Mouse (Mus musculus) adrenal gland, adult 2 months (tissue): ENCODE measurements around the gene Slc23a2. TPM values are rescaled to one million over a fixed set of nuclear protein-coding genes. Genes with fewer than 3 reads are reported as not detected.

ENCODE experiments used
- DNase-seq: peaks from one replicate; pipeline ENCODE4 v3.0.0; 2021
- polyA plus RNA-seq: library from polyadenylated mRNA; depleted of rRNA; stranded (reverse); fragments of >200 nt; gene quantifications from 2 replicates; pipeline ENCODE4 v1.2.3, GENCODE M21; 2012
- total RNA-seq, 2 experiments: library from RNA; stranded (reverse); gene quantifications; 2 replicates each; pipeline ENCODE4 v1.2.3; 2021

Gene Slc23a2
- total and polyA plus RNA-seq, 3 experiments: 59.7 to 206 (median 80.6) TPM

DNA sequence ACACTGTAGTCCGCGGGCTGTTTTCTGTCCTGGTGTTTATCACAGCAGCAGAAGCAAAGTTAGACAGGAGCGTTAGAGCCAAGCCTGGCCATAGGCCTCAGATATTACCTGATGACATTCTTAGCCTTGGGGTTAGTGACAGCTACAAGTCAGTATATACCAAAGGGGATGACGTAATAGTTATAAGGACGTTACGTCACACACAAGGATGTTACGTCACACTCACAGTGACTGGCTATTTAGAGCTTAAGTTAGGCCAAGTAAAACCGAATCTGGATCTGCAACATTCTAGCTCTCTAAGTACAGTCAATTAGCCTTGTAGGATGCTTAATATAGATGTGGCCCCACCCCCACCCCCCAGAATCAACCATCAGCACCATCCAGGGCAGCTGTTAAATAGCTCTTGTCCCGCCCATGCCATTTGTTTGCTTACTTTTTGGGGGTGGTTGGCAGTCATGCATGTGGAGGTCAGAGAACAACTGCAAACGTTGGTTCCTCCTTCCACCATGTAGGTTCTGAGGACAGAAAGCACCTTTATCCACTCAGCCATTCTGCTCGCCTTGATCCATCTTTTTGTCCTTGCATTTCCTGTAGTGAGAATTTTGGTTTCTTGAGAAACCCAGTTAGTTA, 96.7 kb downstream of the Slc23a2 start:
- DNase-seq: no peak

DNA sequence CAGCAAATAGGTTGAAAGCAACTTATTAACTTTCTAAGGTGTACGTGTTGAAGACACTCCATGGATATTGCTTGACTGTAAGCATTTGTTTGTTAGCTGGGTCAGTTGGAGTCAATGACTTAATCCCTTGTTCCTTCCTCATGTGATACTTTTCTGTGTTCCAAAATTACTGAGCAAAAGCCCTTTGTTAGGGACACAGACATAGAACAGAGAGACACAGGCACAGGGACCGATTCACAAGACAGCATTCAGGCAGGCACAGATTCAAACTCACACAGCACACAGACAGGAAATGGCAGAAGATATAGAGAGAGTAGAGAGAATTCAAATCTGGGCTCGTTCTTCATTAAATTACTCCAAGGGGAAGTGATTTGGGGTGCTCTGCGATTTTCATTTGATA, 97.5 kb downstream of the Slc23a2 start:
- no peak for DNase-seq

DNA sequence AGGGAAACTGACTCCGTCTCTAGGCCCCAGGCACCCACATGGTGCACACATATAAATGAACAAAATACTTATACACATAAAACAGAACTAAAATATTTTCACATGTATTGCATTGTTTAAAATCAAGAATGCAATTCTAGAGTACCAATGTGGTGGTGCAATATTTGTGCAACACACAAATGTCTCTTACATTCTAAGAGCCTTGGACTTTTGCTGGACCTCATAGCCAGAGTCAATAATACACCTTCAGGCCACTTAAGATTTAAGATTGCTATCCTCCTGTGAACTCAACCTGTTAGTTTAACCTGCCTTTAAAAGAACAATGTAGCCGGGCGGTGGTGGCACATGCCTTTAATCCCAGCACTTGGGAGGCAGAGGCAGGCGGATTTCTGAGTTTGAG, 98.2 kb downstream of the Slc23a2 start:
- DNase-seq: no peak

DNA sequence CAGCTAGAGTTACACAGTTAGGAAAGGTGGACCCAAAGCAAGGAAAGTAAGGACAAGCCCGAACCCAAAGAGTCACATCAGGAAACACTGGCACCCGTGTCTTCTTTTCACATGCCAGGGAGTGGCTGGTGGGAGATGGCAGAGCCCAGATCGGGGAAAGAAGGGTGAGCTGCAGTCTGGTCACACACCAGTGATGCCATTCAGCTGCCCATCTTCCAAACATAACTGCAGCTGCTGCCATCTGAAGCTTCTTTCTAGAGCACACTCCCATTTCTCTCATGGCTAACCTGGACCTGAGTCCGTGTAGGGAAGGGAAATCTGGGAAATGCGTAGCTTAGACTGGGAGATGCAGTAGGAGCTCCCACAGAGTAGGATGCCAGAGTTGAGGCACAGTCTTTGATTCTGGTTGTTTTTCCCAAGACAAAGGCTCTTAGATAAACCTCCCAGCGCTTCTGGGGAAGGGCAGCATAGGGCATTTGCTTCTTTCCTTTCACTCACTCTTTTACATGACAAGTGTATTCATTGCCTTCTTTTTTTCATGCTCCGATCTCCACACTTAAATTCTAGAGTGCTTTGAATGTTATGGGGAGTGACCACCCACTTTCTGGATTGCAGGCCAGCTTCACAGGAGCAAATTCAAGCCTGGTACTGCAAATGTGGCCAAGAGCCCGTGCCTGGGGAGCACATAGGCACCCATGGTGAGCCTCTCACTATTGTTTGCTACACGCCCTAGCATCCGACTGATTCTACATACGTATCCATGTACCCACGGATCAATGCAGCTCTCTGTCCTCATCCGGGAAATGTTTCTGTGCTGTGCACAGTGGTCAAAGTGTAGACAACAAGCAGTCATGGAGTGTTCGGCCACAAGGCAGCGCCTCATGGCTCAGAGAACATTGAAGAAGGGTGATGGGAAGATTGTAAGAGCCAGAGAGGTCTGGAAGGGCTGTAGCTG, 100.3 kb downstream of the Slc23a2 start:
- no peak for DNase-seq

DNA sequence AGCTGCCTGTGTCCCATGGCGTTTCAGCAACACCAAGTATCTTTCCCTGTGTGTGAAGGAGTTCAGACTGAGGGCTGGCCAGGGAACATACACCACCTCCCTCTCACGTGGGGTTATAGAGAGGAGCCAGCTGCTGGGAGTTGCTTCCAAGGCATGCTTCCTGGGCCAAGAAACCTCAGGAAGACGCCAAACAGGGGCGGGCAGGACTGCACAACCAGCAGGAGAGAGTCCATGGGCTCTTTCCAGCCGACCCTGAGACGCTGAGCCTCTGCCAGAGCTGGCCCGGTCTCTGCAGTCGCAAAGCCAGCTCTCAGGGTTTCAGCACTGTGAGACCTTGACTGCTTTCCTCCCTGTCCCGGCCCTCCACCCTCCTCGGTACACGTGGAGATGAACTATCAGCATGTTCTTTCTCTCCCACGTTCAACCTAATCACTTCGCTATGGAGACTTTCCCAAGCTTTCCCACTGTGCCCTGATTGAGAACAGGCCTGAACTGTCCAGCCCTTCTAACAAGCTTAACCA, 101.7 kb downstream of the Slc23a2 start:
- DNase-seq: peak; percentile 84

DNA sequence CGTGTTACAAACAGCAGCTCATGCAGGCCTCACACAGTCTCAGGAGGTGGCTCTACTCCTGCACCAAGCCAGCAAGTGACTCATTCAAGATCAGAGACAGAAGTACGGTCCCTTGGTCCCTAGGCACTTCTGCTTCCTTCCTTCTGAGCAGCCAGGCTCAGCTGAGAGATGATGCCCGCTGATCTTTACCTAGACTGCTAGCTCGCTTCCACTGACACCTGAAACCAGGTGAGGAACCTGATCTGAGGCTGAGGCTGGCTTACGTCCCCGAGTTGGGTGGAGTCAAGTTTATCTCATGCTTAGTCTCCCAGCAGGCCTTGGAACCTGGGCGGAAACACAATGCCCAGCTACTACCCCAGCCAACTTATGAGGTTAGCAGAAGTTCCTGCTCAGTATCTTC, 105.0 kb downstream of the Slc23a2 start:
- no peak for DNase-seq

DNA sequence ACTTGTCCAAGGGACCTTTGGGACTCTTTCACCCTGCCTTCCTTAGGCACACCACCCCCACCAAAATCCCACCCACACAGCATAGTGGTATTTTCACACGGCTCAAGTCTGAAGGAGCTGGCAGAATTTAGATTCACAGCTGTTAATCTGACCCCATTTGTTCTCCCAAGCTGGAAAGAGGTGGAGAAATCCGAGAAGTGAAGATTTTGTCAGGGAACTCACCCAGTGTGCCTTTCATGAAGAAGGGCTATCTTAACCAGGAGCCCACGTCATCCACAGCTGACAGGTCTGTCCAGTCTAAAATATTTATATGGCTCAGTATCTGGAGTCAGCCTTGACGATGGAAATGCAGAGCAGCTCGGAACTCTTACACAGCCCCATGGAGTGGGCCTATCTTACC, 108.6 kb downstream of the Slc23a2 start:
- no peak for DNase-seq

DNA sequence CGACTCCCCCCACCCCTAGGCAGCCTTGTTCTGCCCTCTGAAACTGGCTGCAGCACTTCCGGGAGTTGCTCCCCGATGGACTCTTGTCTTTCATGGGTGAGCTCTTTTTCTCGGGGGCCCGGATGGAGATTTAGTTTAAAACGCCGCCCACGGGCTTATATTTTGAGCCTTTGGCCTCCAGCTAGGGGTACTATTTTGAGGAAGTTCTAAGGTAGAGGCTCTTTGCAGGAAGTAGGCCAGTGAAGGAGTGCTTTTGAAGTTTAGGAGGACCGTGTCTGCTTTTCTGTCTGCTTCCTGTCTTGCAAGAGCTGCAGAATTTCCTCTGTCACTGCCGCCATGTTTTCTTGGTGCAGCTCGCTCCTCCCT, 109.5 kb downstream of the Slc23a2 start:
- no peak for DNase-seq

DNA sequence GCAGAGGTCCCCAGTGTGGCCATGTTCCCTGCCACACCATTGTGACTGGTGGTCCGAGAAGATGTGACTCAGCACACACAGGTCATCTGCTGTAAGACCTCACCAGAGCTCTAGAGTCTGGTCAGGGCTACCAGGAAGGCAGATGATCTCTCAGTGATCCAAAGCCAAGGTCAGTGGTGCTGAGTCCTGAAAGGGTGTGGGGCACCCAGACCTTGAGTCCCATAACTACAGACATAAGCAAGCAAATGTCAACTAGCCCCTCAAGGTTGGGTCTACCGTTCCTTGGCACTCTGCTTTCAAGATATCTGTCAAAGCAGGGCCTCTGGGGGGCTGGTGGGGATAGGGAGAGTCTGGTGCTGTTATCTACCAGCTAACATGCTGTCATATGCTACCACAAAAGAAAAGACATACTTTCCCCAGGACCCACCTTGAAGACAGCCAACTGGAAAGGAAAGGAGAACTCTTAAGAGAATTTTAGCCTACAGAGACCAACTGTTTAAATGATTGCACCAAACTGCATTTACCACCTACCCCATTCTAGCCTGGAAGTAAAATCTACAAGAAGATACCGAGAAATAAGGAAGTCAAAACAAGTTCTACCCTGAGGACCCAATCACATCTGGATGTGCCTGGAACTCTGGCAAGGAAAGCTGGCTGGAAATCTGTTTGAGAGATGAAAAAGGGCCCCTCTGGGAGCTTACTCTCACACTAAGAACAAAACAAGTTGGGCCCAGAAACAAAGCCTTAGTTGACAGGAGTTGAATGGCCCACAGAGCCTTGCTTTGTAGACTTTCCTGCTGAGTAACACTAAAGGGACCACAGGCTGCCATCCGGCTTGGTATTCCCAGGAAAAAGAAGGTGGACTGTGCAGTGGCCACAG, 110.1 kb downstream of the Slc23a2 start:
- peak; percentile 33 for DNase-seq

DNA sequence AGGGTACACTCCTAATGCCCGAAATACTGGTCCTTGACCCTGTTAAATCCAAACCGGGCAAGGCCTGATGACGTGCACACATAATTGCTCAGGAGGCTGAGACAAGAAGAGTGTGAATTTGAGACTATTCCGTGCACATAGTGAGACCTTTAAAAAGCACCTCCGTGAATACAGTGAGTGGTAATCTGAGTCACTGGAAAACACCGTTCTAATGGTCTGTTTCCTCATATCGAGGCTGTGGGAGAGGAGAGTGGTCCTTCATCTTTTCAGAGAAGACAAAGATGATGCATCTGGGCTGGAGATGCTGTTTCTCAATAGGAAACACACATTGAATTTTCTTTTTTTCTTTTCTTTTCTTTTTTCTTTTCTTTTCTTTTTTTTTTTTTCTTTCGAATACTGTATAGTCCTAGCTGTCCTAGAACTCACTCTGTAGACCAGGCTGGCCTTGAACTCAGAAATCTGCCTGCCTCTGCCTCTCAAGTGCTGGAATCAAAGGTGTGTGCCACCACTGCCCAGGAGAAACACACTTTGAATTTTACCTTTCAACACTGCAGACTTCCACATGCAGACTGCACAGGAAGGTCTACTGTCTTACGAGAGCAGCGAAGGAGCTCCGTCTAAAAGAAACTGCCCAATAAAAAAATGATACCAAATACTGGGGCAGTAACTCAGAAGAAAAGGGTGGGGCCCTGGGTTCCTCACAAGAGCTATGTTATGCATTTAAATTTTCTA, 113.4 kb downstream of the Slc23a2 start:
- no peak for DNase-seq

DNA sequence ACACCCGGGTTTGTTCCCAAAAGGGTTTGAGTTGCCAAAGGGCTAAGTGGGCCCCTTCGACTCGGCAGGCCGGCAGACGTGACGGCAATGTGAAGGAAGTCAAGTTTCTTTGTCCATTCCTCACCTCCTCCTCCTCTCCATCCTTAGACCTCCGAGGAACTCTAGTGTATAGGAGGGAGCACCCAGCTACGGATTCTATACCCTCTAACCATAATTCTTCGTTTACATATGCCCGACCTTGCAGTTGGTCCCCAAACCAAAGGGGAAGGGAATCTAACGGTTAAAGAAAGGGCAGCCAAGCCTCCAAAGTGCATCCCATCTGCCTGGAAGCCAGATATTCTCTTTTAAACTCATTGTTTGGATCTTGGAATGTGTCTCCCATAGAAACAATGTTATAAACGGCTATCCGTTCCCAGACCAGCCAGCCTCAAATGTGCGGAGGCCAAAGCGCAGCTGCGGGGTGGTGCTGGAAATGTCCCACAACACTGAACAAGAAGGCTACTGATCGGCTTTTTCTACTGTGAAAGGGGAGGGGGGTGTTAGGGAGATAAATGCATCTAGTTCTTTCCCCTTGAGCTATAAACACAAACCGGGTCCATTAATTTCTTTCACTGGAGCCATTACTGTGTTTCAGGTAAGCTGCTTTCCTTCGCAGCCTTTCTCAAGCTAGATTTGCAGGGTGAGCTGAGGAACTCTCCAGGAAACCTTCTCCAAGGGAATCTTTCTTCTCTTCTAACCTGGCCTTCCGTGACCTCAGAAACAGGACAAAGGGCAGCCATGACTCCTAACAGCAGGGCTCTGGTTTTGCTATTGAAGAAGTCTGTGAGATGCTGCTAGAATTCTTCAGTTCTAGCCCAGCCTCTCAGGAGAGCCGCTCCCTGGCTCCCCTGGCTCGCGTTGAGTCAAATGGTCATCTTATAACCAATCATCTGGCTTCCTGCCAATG, 114.2 kb downstream of the Slc23a2 start:
- no peak for DNase-seq

DNA sequence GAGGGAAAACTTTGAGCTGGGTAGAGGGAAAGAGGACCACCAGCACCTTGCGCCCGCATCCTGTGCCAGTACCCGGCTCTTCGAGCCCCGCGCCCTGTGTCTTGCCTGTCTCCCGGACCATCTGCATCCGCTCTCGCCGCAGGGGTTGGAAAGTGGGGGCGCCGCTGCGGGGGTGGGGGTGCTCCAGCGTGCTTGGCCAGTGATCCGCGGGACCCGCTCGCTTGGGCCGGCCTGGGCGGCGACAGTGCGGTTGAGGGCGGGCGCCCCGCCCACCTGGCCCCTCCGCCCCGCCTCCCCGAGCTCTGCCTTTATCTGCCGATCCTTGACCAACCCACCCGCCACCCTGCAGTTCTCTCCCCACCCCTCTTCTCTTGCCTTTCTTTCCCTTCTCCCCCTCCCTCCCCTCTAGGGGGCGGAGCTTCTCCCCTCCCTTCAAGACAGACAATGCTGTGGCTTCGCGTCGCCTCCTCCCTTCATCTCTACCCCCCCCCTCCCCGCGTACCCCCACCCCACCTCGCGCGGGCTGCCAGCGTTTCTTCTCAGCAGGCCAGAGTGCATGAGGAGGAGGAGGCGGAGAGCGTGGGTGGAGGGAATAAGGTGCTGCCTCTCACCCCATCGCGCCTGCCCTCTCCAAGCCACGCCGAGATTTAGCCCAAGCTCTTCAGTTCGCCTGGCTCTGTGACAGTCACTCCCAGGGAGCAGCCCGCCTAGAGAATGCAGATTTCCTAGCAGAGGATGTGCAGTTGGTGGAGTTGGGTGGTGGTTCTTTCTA, 115.1 kb downstream of the Slc23a2 start, which contains the start of gene Rassf2:
Rassf2 (minus strand) TSS at position 613 of the 772 bp plus-strand sequence.
- DNase-seq: peak; percentile 86

DNA sequence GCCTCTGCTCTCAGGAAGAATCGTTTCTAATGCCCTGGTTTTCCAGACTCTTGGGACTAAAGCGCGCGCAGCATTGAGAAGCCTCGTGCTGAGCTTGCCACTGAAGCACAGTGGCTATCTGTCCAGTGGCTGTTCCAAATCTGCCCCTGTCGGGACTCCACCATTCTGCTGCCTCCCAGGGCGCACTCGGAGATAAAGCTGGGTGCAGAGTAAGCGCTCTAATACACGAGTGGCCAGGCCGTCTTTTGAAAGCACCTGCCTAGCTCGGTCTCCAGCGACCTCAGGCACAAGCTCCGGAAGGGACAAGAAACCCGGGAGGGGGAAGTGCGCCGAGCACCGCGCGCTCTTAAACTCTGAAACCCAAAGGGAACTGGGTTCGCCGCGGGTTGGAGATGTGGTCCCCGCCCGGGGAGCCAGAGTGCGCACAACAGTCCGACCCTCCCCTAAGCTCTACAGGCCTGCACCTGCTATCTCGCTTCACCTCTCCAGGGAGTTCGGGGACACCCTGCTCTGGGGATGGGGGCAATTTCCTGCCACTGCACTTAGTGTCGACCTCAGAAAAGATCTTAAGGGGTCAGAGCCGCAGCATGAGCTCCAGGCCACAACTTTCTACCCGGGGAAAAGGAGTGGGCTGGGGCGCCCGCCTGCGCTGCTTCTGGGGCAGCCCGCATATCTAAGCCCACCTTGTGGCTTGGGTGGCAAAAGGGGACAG, 115.9 kb downstream of the Slc23a2 start:
- DNase-seq: peak; percentile 51

DNA sequence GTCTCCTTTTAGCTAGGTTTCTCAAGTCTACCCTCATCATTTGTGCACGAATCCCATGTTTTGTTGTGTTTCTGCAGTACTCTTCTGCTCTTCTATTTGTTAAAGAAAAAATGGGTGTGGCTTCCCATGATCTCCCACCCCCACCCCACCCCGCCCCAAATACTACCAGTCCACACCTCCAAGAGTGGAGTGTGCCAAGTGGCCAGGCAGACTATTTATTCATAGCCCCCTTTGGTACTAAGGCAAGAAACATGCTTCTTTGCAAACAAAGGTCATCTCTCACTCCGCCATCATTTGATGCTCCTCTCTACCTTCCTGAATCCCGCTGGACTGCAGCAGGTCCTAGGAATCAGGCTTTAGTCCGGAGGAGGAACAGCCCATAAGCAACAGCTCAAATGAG, 116.8 kb downstream of the Slc23a2 start:
- DNase-seq: no peak

DNA sequence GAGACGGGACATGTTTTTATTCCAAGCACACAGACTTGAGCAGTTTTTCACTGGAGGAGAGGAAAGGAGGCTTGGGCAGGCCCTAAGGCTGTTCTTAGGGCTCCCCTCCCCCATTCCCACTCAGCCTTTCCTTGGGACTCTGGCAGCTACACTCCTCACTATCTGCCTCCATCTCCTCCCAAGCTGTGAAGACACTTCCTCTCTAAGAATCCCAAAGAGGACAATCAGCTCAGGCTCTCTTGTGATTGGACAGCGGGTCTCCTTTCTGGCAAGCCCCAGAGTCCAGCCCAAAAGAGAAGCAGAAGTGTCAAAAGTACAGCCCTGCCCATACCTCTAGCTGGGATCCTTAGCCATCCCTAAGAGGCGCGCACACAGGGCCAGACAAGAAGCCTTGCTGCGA, 117.5 kb downstream of the Slc23a2 start:
- no peak for DNase-seq

DNA sequence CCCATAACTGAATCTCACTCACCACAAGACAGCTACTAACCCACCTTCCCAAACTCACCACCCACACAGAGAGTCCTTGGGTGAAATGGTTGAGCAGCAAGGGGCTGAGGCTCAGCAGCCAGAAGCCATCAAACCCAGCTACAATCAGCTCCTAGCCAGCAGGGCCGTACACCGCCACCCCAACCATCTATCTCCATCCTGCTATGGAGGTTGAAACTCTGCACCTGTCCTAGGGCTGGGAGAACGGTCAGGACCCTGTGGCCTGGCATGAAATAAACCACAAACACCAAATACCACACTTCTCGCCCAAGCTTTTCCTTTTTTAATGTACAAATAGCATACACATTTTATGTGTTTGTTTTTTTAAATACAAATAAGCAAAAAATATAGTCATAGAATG, 120.9 kb downstream of the Slc23a2 start:
- no peak for DNase-seq

DNA sequence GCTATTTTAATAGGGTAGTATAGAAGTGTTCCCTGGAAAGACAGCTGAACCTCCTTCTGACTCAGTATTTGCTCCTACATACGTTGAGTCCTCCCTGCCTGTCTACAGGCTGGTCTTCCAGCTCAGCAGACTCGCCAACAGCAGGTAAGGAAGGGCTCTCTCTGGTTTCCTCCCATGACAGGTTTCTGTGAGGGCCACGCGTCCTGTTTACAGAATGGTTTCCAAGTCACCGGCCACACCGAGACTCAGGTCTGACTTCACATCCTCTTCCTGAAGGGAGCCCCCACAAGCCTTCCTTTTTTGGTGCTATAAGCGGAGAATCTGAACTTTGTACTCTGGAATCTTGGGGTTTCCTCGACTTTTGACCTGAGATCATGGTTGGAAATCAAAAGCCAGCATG, 122.3 kb downstream of the Slc23a2 start:
- no peak for DNase-seq

DNA sequence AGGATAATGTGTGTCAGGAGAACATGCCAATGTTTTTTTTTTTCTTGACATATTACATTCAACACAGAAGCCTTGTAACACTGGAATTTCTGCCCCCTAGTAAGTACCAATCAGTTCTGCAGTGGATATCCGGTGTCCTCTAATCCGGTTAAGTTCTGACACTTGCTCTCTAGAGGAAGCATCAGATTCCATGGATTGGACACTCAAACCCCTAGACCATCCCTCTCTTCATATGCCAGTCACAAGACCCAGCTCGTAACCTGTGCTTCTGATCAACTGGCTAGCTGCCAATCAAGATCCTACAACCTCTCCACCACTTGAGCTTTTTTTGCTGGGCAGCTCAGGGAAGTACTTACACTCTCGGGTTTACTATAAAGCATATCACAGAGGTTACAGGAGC, 123.3 kb downstream of the Slc23a2 start:
- no peak for DNase-seq
